Mouse (Mus musculus): ENCODE results near the gene Cmtr1.

GRCm38 (mm10) chr17:29660762-29661391, 482 bp downstream of the Cmtr1 start:
- TF ChIP-seq MYOG (IDR thresholded peaks at IDR 0.05; ENCODE audit: control insufficient read depth in 1 of 3, insufficient read depth in 1 of 3, insufficient read length in 2 of 3, low read depth in 2 of 3) (no peak), MAX (IDR thresholded peaks at IDR 0.05; ENCODE audit: low read depth) (no peak), POLR2A (IDR thresholded peaks at IDR 0.05; ENCODE audit: insufficient read length, low read depth) (no peak), TCF12 (IDR thresholded peaks at IDR 0.05; ENCODE audit: insufficient read depth, poor library complexity, severe bottlenecking) (no peak), E2F4 (IDR thresholded peaks at IDR 0.05; ENCODE audit: insufficient read depth) (no peak), SRF (IDR thresholded peaks at IDR 0.05; ENCODE audit: control insufficient read depth, insufficient read length, low read depth) (no peak)

Measured in myocyte (in vitro differentiated cells).